Mouse (Mus musculus): Measurements from ENCODE around the gene Trove2. TPM values are rescaled to one million over a fixed set of nuclear protein-coding genes. Genes with fewer than 3 reads are reported as not detected.
"Not testable (repeated sequence)": the region's sequence is repeated elsewhere in the genome, so short reads cannot be mapped to it uniquely, and the experiment has no call there.

Gene Trove2
- polyA plus RNA-seq, 1 experiment from 2014 or later = 12.4 TPM

DNA sequence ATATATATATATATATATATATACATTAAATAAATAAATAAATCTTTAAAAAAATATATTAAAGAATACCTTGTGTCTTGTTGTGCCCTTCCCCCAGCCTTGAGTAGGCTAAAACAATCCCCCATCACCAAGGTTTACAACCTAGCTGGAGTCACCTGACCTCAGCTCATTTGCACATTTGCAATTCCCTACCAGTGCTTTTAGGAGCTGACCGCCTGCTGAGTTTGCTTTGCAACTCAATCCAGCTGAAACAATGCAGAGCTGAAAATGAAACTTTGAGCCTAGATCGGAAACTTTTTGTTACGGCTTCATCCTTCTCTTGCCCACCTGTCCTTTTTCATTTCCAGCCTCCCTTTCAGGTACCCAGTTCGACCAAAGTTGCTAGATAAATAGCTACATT, 45.2 kb downstream of the Trove2 start:
- WGBS = 55% methylated on average over 4 of the region's 4 CpGs

DNA sequence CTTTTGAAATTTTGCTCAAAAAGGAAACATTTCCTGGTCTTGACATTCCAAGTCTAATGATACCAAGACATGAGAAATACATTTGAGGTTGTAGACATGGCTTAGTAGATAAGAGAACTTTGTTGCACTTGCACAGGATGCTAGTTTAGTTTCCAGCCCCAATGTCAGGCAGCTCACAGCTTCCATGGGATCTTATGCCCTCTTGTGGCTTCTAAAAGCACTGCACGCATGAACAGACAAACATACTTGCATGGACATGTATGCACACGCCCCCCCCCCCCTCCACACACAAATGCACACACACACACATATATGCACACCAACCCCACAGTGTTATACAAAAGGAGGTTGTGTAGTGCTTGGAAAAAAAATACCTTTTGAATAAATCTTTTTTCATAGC, 46.0 kb downstream of the Trove2 start:
- Histone ChIP-seq H3K27ac (no peak overlapping the region), H3K9me3 (no peaks in the 10 kb centered on the region), H3K36me3 (no peaks in the 10 kb centered on the region), H3K4me3 (replicated peaks) (no peak overlapping the region), H3K4me2 (replicated peaks) (no peak overlapping the region), H3K9ac (no peak overlapping the region), H3K4me1 (replicated peaks) (no peaks in the 10 kb centered on the region), H3K27me3 (replicated peaks) (no peaks in the 10 kb centered on the region)
- no peak for ATAC-seq
- WGBS = 68% methylated on average over 2 of the region's 2 CpGs

More for the DNA sequence above, 45.2 kb downstream of the Trove2 start:
- Histone ChIP-seq H3K9me3 (no peaks in the 10 kb centered on the region), H3K4me3 (replicated peaks) (no peak overlapping the region), H3K4me1 (replicated peaks) (no peaks in the 10 kb centered on the region), H3K36me3 (no peaks in the 10 kb centered on the region), H3K4me2 (replicated peaks) (no peak overlapping the region), H3K27me3 (replicated peaks) (no peaks in the 10 kb centered on the region), H3K9ac (no peak overlapping the region), H3K27ac (no peak overlapping the region)
- no peak for ATAC-seq

DNA sequence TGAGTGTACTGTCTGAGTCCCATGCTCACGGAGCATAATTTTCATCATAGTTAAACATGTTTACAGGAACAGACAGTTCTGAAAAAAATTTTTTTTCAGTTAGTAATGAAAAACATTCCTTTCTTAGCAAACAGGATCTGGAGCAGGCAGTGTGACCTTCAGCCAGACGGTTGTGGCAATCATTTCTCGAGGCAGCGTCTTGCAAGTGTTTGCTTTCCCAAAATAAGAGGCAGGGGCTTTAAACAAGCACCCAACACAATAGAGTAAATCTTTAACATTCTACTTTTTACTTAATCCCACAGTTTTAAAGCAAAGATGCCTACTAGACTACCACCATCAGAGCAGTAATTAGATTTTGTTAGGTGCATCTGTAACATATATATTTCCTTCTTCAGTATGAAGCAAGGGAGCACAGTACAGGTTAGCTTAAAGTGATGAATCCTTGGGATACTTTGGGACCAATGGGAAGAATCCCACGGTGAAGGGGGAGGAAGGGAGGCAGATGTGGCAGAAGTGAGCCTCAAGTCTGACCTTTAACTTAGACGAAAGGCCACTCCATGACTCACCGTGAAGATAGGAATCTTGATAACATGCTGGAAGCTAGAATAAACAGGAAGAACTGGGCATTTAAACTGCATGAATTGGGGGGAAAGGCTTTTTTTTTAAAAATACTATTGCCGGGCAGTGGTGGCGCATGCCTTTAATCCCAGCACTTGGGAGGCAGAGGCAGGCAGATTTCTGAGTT, 49.0 kb downstream of the Trove2 start:
- ATAC-seq = peak; percentile 23; the same call in 1 of the 2 replicates

DNA sequence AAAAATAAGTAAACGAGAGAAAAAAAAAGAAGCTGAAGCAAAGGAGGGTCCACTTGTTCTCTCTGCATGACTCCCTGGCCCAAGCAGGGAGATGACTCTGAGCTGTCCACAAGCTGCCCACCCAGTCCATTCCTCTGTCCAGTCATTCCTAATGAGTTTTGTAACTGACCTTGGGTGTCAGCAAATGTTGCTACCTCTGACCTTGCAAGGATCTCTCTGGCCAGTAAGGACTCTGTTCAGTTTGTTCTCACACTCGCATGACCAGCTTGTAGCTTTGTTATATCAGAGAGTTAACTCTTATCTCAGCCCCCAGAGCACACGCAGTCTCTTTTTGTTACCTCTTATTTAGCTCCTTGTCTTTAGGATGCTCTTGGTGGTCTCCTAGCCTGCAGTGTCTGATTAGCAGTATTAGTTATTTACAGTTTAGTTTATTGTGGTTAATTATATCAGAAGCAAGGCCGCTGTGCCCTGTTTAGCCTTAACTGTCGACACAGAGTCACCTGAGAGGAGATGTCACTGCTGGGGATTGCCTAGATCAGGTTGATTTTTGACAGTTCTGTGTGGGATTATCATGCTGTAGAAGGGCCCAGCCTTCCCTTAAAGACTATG, 52.3 kb downstream of the Trove2 start:
- ATAC-seq = no peak
- no peak overlapping the region for H3K4me3 ChIP-seq (replicated peaks)
- H3K9ac ChIP-seq = no peak overlapping the region
- H3K4me2 ChIP-seq (replicated peaks) = no peak overlapping the region
- H3K36me3 ChIP-seq = no peaks in the 10 kb centered on the region
- 80% methylated on average over 5 of the region's 5 CpGs for WGBS
- H3K9me3 ChIP-seq = no peaks in the 10 kb centered on the region
- no peaks in the 10 kb centered on the region for H3K4me1 ChIP-seq (replicated peaks)
- no peaks in the 10 kb centered on the region for H3K27me3 ChIP-seq (replicated peaks)
- no peak overlapping the region for H3K27ac ChIP-seq

More for the DNA sequence above, 49.0 kb downstream of the Trove2 start:
- H3K9me3 ChIP-seq = no peaks in the 10 kb centered on the region
- no peak overlapping the region for H3K27ac ChIP-seq
- no peak overlapping the region for H3K9ac ChIP-seq
- H3K4me2 ChIP-seq (replicated peaks) = no peak overlapping the region
- H3K27me3 ChIP-seq (replicated peaks) = no peaks in the 10 kb centered on the region
- 44% methylated on average over 9 of the region's 9 CpGs for WGBS
- H3K4me1 ChIP-seq (replicated peaks) = no peaks in the 10 kb centered on the region
- H3K4me3 ChIP-seq (replicated peaks) = no peak overlapping the region
- no peaks in the 10 kb centered on the region for H3K36me3 ChIP-seq

DNA sequence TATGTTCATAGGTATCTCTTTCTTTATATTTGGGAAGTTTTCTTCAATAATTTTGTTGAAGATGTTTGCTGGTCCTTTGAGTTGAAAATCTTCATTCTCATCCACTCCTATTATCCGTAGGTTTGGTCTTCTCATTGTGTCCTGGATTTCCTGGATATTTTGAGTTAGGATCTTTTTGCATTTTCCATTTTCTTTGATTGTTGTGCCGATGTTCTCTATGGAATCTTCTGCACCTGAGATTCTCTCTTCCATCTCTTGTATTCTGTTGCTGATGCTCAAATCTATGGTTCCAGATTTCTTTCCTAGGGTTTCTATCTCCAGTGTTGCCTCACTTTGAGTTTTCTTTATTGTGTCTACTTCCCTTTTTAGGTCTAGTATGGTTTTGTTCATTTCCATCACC, 60.8 kb downstream of the Trove2 start, which contains the start of gene Glrx2:
Glrx2 (plus strand) TSS at position 301 of the 400 bp plus-strand sequence.
- H3K36me3 ChIP-seq; H3K9me3 ChIP-seq; H3K4me2 ChIP-seq (replicated peaks); H3K27me3 ChIP-seq (replicated peaks); ATAC-seq; H3K4me1 ChIP-seq (replicated peaks); H3K4me3 ChIP-seq (replicated peaks); H3K9ac ChIP-seq; H3K27ac ChIP-seq: not testable (repeated sequence)
- WGBS = no CpG with 5 or more reads among the region's 2 CpGs

DNA sequence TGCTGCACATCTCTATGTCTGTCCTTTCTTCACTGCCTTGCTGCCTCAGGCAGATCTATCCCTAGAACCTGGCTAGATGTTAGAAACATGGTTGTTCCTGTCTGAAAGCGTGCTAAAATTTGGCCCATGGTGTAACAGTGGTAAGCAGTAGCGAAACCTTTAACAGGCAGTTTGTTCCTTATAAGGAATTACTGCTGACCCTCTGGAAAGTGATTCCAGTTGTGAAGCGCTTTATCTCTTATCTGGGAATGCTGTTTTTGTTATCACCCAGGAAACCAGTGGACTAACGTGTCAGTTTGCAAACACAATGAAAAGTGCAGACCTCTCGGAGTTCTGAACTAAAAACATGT, 66.3 kb downstream of the Trove2 start:
- no peak for ATAC-seq
- WGBS = 48% methylated on average over 5 of the region's 5 CpGs
- no peak overlapping the region for H3K27ac ChIP-seq

DNA sequence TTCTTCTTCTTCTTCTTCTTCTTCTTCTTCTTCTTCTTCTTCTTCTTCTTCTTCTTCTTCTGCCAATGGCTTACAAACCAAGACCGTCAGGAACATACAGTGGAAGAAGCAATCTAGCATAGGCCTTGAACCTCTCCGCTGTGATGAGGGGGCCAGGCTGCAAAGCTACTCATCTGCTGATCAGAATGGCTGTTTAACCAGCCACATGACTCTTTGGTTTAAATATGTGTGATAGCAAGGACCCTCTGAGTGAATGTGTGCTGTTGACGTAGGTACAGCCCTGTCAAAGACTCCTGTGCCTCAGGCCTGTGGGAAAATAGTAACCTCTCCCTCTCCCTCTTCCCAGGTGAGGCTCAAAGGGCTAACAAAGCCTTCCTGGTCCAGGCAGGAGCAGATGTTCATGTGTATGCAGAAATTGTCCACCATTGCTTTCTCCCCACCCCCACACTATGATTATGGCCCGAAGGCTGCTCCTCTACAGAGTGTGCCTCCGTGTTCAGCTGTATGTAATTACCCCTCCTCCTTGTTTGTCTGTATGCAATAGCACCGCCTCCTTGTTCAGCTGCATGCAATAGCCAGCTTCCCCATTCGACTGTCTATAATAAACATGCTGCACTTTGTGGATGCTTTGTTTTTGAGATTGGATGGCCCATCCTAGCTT, 66.8 kb downstream of the Trove2 start:
- Histone ChIP-seq H3K27ac (no peak overlapping the region), H3K9me3 (no peaks in the 10 kb centered on the region), H3K27me3 (replicated peaks) (no peaks in the 10 kb centered on the region), H3K4me1 (replicated peaks) (no peaks in the 10 kb centered on the region), H3K36me3 (no peaks in the 10 kb centered on the region), H3K4me2 (replicated peaks) (no peak overlapping the region), H3K4me3 (replicated peaks) (no peak overlapping the region), H3K9ac (no peak overlapping the region)
- no peak for ATAC-seq
- 66% methylated on average over 7 of the region's 7 CpGs for WGBS

More for the DNA sequence above, 66.3 kb downstream of the Trove2 start:
- H3K9me3 ChIP-seq = no peaks in the 10 kb centered on the region
- H3K4me1 ChIP-seq (replicated peaks) = no peaks in the 10 kb centered on the region
- H3K9ac ChIP-seq = no peak overlapping the region
- H3K4me3 ChIP-seq (replicated peaks) = no peak overlapping the region
- no peaks in the 10 kb centered on the region for H3K27me3 ChIP-seq (replicated peaks)
- H3K4me2 ChIP-seq (replicated peaks) = no peak overlapping the region
- no peaks in the 10 kb centered on the region for H3K36me3 ChIP-seq

DNA sequence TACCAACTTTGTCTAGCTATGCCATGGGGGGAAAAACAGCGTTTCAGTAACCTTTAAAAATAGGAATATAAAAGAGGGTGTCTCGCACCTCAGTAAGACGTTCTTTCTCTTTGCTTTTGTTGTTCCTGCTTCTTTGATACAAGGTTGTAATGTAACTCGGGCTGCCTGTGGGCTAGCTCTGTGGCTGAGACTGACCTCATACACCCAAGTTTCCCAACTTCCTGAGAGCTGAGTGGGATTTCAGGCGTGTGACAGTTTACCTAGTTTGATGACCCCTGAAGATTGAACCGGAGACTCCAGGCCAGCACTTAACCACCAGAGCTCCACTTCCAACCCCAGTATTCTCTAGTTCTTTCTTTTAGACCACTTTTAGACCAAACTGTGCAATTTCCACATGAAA, 68.5 kb downstream of the Trove2 start:
- Histone ChIP-seq H3K36me3 (no peaks in the 10 kb centered on the region), H3K27me3 (replicated peaks) (no peaks in the 10 kb centered on the region), H3K4me2 (replicated peaks) (no peak overlapping the region), H3K9ac (no peak overlapping the region), H3K27ac (no peak overlapping the region), H3K9me3 (no peaks in the 10 kb centered on the region), H3K4me1 (replicated peaks) (no peaks in the 10 kb centered on the region), H3K4me3 (replicated peaks) (no peak overlapping the region)
- no peak for ATAC-seq
- WGBS = 69% methylated on average over 6 of the region's 6 CpGs

DNA sequence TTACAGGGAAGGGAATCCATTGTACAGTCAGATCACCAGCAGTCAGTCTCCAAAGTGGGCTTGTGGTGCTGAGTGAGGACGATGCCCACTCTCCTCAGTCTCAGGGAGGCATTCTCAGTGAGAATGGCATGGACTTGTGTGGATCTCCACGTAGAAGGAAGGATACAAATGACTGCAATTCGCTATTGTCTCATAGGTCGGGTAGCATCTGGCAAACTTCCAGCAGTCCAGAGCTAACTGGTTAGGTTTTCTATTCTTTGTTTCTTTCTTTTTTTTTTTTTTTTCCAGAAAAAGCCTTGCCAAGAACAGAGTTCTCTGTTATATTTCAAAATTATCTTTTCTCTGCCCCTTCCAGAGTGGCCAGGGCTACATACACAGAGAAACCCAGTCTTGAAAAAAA, 69.9 kb downstream of the Trove2 start:
- H3K4me1 ChIP-seq (replicated peaks) = no peaks in the 10 kb centered on the region
- no peak overlapping the region for H3K9ac ChIP-seq
- H3K9me3 ChIP-seq = no peaks in the 10 kb centered on the region
- no peak overlapping the region for H3K4me3 ChIP-seq (replicated peaks)
- H3K27ac ChIP-seq = no peak overlapping the region
- 62% methylated on average over 4 of the region's 4 CpGs for WGBS
- ATAC-seq = no peak
- no peak overlapping the region for H3K4me2 ChIP-seq (replicated peaks)
- H3K36me3 ChIP-seq = no peaks in the 10 kb centered on the region
- H3K27me3 ChIP-seq (replicated peaks) = no peaks in the 10 kb centered on the region

DNA sequence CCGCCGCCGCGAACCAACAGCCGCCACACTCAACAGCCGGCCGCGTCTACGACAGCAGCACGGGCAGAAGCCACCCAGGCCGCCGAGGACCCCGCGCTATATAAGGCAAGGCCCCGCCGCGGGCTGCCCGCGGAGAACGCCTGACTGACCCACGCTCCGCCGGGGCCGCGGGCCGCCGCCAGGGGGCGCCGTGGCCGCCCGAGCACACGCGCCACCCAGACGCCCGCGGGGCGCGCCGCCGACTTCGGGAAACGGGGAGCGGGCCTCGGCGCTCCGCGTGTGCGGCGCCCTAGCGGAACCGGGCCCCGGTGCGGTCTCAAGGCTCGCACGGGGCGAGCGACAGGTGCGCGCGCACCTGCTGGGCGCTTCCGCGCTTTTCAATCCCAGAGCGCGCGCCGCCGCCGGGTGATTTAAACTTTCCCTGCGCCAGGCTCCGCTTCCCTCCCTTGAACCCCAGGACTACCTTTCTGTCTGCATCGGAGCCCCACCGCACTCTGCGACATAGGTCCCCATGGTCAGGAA, 74.1 kb downstream of the Trove2 start, which contains the start of gene Cdc73:
Cdc73 (minus strand) TSS at position 153 of the 522 bp plus-strand sequence.
- no peaks in the 10 kb centered on the region for H3K9me3 ChIP-seq
- peak within 1 kb of the TSS; percentile 93 for H3K9ac ChIP-seq
- WGBS = under 1% methylated on average over 74 of the region's 74 CpGs
- peak within 1 kb of the TSS; percentile 87 for H3K4me3 ChIP-seq (replicated peaks)
- peak within 1 kb of the TSS; percentile 94 for H3K27ac ChIP-seq
- peak; percentile 99 for ATAC-seq
- H3K4me2 ChIP-seq (replicated peaks) = peak within 1 kb of the TSS; percentile 84
- no peaks in the 10 kb centered on the region for H3K4me1 ChIP-seq (replicated peaks)
- H3K36me3 ChIP-seq = no peaks in the 10 kb centered on the region; the same call in 1 of the 2 replicates
- H3K27me3 ChIP-seq (replicated peaks) = no peaks in the 10 kb centered on the region

DNA sequence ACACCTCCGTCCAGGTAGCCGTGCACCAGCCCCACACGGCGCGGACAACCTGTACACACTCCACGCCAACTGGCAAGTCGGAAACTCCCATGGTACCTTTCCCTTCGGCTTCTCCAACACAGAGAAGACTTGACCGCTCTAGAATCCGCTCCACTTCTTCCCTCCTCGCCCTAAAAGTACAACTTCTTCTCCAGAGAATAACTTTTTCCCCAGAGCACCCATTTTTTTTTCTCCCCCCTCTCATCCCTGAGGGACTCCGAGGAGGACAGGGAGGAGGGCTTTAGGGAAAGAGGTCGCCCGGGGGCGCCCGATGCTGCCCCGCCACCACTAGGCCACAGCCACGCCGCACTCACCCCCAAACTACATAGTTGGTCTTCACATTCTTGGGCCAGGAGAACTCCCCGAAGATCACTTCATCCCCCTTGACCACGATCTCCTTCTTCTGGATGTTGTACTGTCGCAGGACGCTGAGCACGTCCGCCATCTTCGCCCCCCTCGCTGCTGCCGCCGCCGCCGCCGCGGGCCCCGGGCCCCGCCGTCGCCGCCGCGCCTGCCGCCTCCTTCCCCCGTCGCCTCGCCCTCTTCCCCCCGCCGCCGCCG, 74.6 kb downstream of the Trove2 start:
- Histone ChIP-seq H3K9me3 (no peaks in the 10 kb centered on the region), H3K27me3 (replicated peaks) (no peaks in the 10 kb centered on the region), H3K27ac (peak overlapping the region; percentile 94), H3K4me2 (replicated peaks) (peak overlapping the region; percentile 68), H3K4me1 (replicated peaks) (no peaks in the 10 kb centered on the region), H3K36me3 (no peaks in the 10 kb centered on the region; the same call in 1 of the 2 replicates), H3K4me3 (replicated peaks) (peak overlapping the region; percentile 87), H3K9ac (peak overlapping the region; percentile 93)
- under 1% methylated on average over 45 of the region's 48 CpGs for WGBS
- ATAC-seq = peak; percentile 85

DNA sequence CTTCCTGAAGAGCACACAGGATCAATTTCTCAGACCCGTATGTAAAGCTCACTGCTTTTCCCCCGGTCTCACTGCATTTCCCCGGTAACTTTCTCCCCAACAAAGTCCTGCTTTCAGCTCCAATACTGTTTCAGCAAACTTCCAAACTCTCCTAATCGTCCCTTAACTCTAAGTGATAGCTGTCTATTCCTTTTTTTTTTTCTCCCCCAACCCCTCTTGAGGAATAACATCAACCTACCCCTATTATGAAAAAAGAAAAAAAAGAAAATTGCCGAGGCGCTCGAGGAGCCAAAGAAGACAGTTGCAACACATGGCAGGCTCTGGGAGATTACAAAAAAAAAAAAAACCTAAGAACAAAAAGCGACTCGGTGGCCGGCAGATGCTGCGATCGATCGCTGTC, 75.1 kb downstream of the Trove2 start:
- Histone ChIP-seq H3K4me2 (replicated peaks) (peak overlapping the region; percentile 68), H3K4me3 (replicated peaks) (peak overlapping the region; percentile 87), H3K4me1 (replicated peaks) (no peaks in the 10 kb centered on the region), H3K36me3 (no peaks in the 10 kb centered on the region; the same call in 1 of the 2 replicates), H3K27ac (peak overlapping the region; percentile 94; the same call in 1 of the 2 replicates), H3K9ac (peak overlapping the region; percentile 93), H3K9me3 (no peaks in the 10 kb centered on the region), H3K27me3 (replicated peaks) (no peaks in the 10 kb centered on the region)
- no peak for ATAC-seq
- under 1% methylated on average over 13 of the region's 13 CpGs for WGBS
